Mouse (Mus musculus) heart, embryonic 14.5 days (tissue): ENCODE results near the gene Eaf2. TPM values are rescaled to one million over a fixed set of nuclear protein-coding genes. Genes with fewer than 3 reads are reported as not detected.

Experiments used
- ATAC-seq: fragments of 200-750 bp; cut with Nextera tagmentation; 2 replicates; pipeline ENCODE4 v1.8.0; 2017; ENCODE audit warnings: low read depth, moderate TSS enrichment; ENCODE audit not compliant: insufficient number of reproducible peaks, insufficient read depth, low FRiP score
- H3K27ac ChIP-seq, 2 experiments: fragments of 200-500 bp in 1 of 2; fragments of 300-500 bp in 1 of 2; sonication (generic) in 1 of 2; replicated peaks in 1 of 2; 2 replicates each; pipeline ENCODE4 v1.5.1; 2012 to 2014; ENCODE audit warnings: low read depth in 2 of 2, low read length in 2 of 2, control low read depth in 1 of 2, mild to moderate bottlenecking in 1 of 2, mixed read lengths in 1 of 2; ENCODE audit not compliant: control insufficient read depth in 1 of 2, insufficient read depth in 1 of 2
- H3K27me3 ChIP-seq: fragments of 300-500 bp; sonication (generic); 2 replicates; pipeline ENCODE4 v1.6.1; 2014; ENCODE audit warnings: mild to moderate bottlenecking, low read length, control low read depth; ENCODE audit not compliant: control insufficient read depth, insufficient read depth
- H3K36me3 ChIP-seq: fragments of 300-500 bp; sonication (generic); 2 replicates; pipeline ENCODE4 v1.6.1; 2014; ENCODE audit warnings: mild to moderate bottlenecking, control low read depth, low read length, mixed read lengths; ENCODE audit not compliant: control insufficient read depth, insufficient read depth
- H3K4me1 ChIP-seq, 2 experiments: fragments of 200-500 bp in 1 of 2; fragments of 300-500 bp in 1 of 2; sonication (generic) in 1 of 2; 2 replicates each; pipeline ENCODE4 v1.6.1; 2012 to 2014; ENCODE audit warnings: low read length in 2 of 2, control low read depth in 1 of 2, mixed read lengths in 1 of 2; ENCODE audit not compliant: control insufficient read depth in 2 of 2, insufficient read depth in 2 of 2
- H3K4me2 ChIP-seq: fragments of 300-500 bp; sonication (generic); 2 replicates; pipeline ENCODE4 v1.6.1; 2014; ENCODE audit warnings: mild to moderate bottlenecking, low read length
- H3K4me3 ChIP-seq, 2 experiments: fragments of 200-500 bp in 1 of 2; fragments of 300-500 bp in 1 of 2; sonication (generic) in 1 of 2; 2 replicates each; pipeline ENCODE4 v1.5.1; 2012 to 2014; ENCODE audit warnings: low read length in 2 of 2, mild to moderate bottlenecking in 2 of 2, control low read depth in 1 of 2, low read depth in 1 of 2, moderate library complexity in 1 of 2; ENCODE audit not compliant: control insufficient read depth in 1 of 2, insufficient read depth in 1 of 2
- H3K9ac ChIP-seq: fragments of 300-500 bp; sonication (generic); 2 replicates; pipeline ENCODE4 v1.6.1; 2014; ENCODE audit warnings: mild to moderate bottlenecking, low read length
- H3K9me3 ChIP-seq: fragments of 300-500 bp; sonication (generic); 2 replicates; pipeline ENCODE4 v1.6.1; 2016; ENCODE audit warnings: low read length, control low read depth; ENCODE audit not compliant: control insufficient read depth
- WGBS: fragments of 180-500 bp; shearing (Covaris S2); extraction: QIAGEN DNeasy Blood & Tissue Kit; methylation state at CpG from one replicate; pipeline ENCODE4 v1.1.7; 2014; 5-methylcytosine and 5-hydroxymethylcytosine counted together
- polyA plus RNA-seq: library from polyadenylated mRNA; unstranded; fragments of >200 nt; fragmentation: Nextera tagmentation; extraction: Ambion mirVana; gene quantifications from 2 replicates; pipeline ENCODE4 v1.2.1, GENCODE M21; 2014

The Eaf2 gene
- polyA plus RNA-seq, 1 experiment from 2014 or later: 1.2 TPM

GRCm38 (mm10) chr16:36786466-36786865 lies 88.3 kb downstream of the Eaf2 start:
- Histone ChIP-seq H3K27ac (no peak overlapping the region), H3K9me3 (no peaks in the 10 kb centered on the region), H3K4me2 (no peak overlapping the region), H3K27me3 (no peaks in the 10 kb centered on the region), H3K4me1 (no peaks in the 10 kb centered on the region; a peak in 1 of 4 replicates), H3K36me3 (no peaks in the 10 kb centered on the region), H3K4me3 (no peak overlapping the region), H3K9ac (no peak overlapping the region)
- ATAC-seq: no peak
- WGBS: 85% methylated on average over 7 of the region's 7 CpGs

GRCm38 (mm10) chr16:36784594-36785313 lies 90.0 kb downstream of the Eaf2 start, which contains the start of gene Slc15a2:
Gene Slc15a2, minus strand, starts transcription at chr16:36784962.
- H3K9ac ChIP-seq: no peak within 1 kb of the TSS
- ATAC-seq: no peak

DNA sequence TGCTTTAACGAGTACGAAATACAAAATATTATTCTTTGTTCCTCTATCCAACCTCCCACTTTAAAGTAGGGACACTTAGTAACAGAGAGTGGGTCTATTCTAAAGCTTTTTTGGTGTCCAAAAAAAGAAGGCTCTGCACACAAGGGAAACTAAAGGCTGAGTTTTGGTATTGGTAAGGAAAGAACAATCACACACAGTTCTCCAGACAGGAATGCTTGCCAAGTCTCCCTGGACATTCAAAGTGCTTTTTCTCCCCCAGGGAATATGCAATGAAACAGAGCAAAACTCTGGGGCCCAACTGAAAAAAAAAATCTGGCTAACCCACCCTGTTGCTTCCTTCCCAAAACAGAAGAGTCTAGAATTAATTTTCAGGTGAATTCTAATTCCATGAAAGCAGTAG lies 90.7 kb downstream of the Eaf2 start:
- Histone ChIP-seq H3K27ac (no peak overlapping the region), H3K36me3 (no peaks in the 10 kb centered on the region), H3K4me3 (no peak overlapping the region), H3K4me1 (no peaks in the 10 kb centered on the region), H3K4me2 (no peak overlapping the region), H3K27me3 (no peaks in the 10 kb centered on the region), H3K9me3 (no peaks in the 10 kb centered on the region), H3K9ac (no peak overlapping the region)
- 91% methylated on average over 2 of the region's 2 CpGs for WGBS
- no peak for ATAC-seq

More at GRCm38 (mm10) chr16:36784594-36785313, 90.0 kb downstream of the Eaf2 start, which contains the start of gene Slc15a2:
- H3K4me1 ChIP-seq: no peaks in the 10 kb centered on the region
- no peaks in the 10 kb centered on the region for H3K9me3 ChIP-seq
- WGBS: 64% methylated on average over 10 of the region's 10 CpGs
- H3K27me3 ChIP-seq: no peaks in the 10 kb centered on the region
- no peak within 1 kb of the TSS for H3K4me3 ChIP-seq
- no peak within 1 kb of the TSS for H3K4me2 ChIP-seq
- no peaks in the 10 kb centered on the region for H3K36me3 ChIP-seq
- no peak within 1 kb of the TSS for H3K27ac ChIP-seq

DNA sequence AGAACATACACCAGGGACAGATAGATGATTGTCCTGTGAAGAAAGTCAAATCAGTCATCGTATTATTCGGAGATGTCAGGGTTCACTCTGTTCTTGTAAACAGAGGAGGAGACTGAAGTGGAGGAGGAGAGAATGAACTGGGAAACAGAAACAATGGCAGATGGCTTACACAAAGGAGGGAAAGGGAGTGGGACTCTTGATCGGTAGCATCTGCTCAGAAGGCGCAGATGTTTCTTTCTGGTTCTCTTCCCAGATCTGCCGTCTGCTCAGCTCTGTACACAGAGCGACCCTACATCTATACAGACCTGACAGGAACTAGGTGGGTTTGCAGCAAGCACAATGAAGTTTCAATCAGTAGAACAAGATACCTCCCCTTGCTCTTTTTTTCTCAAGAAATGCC lies 99.1 kb downstream of the Eaf2 start:
- Histone ChIP-seq H3K36me3 (no peaks in the 10 kb centered on the region), H3K9me3 (no peaks in the 10 kb centered on the region), H3K27ac (no peak overlapping the region), H3K9ac (no peak overlapping the region), H3K27me3 (no peaks in the 10 kb centered on the region), H3K4me1 (no peaks in the 10 kb centered on the region), H3K4me2 (no peak overlapping the region), H3K4me3 (no peak overlapping the region)
- ATAC-seq: no peak
- 85% methylated on average over 6 of the region's 6 CpGs for WGBS

DNA sequence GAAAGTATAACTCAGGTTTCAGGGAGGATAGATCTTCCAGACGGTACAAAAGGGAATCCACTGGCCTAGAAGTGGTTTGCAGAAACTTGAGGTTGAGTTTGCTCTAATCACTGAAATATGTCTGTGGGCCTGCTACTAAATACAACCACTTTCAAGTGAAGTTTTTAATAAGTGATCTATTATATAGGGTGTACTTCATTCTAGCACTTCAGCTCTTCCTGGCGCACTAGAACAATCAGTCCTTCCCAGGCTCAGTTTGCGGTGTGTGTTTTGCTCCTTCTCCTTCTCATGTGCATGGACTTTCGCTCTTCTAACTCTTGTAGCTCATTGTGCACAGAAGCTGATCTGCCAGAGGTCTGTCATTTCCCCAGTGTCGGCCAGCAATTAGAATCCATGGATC lies 101.8 kb downstream of the Eaf2 start:
- 81% methylated on average over 5 of the region's 5 CpGs for WGBS

GRCm38 (mm10) chr16:36771703-36772102 lies 103.1 kb downstream of the Eaf2 start:
- H3K36me3 ChIP-seq: no peaks in the 10 kb centered on the region
- WGBS: 91% methylated on average over 3 of the region's 3 CpGs
- no peak overlapping the region for H3K27ac ChIP-seq
- no peaks in the 10 kb centered on the region for H3K27me3 ChIP-seq
- no peak overlapping the region for H3K4me3 ChIP-seq
- ATAC-seq: no peak
- H3K9ac ChIP-seq: no peak overlapping the region
- no peaks in the 10 kb centered on the region for H3K4me1 ChIP-seq
- no peak overlapping the region for H3K4me2 ChIP-seq
- no peaks in the 10 kb centered on the region for H3K9me3 ChIP-seq

More for the DNA sequence above, 101.8 kb downstream of the Eaf2 start:
- Histone ChIP-seq H3K36me3 (no peaks in the 10 kb centered on the region), H3K9me3 (no peaks in the 10 kb centered on the region), H3K27ac (no peak overlapping the region), H3K9ac (no peak overlapping the region), H3K4me1 (no peaks in the 10 kb centered on the region), H3K27me3 (no peaks in the 10 kb centered on the region), H3K4me3 (no peak overlapping the region), H3K4me2 (no peak overlapping the region)
- no peak for ATAC-seq

DNA sequence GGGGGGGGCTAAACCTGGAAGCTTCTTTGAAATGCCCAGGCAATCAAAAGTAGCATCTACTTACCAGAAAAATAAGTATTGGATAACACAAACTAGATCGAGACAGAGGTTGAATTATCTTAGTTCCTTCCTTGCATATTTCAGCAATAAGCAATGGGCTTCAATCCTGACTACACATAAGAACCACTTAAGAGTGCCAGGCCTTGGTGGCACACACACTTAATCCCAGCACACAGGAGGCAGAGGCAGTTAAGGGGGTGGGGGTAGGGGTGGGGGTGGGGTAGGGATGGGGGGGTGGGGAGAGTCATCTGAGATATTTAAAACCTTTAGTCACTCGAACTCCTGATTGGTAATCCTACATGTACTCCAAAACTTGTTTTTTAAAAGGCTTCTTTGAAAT lies 103.6 kb downstream of the Eaf2 start:
- Histone ChIP-seq H3K4me2 (no peak overlapping the region), H3K36me3 (no peaks in the 10 kb centered on the region), H3K27me3 (no peaks in the 10 kb centered on the region), H3K9me3 (no peaks in the 10 kb centered on the region), H3K4me3 (no peak overlapping the region), H3K4me1 (no peaks in the 10 kb centered on the region), H3K27ac (no peak overlapping the region), H3K9ac (no peak overlapping the region)
- 78% methylated on average over 2 of the region's 2 CpGs for WGBS
- ATAC-seq: no peak

DNA sequence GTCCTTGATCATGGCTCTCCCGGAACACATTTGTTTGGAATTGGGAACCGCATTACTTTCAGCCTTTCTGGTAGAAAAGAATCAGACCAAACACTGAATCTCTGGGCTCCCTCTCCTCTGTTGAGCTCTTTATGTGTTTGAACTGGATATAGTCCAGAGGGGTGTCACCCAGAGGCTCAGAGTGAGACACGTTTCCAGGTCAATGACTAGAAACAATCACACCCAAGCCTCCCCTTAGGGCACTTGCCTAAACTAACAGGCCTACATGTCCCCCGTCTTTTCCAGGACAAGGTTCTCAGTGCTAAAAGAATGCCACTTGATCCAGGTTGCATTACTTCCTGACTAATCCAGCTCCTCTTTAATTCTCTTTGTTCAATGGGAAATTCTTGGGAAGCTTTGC lies 104.0 kb downstream of the Eaf2 start:
- Histone ChIP-seq H3K36me3 (no peaks in the 10 kb centered on the region), H3K9me3 (no peaks in the 10 kb centered on the region), H3K4me1 (no peaks in the 10 kb centered on the region), H3K27ac (no peak overlapping the region), H3K9ac (no peak overlapping the region), H3K4me3 (no peak overlapping the region), H3K4me2 (no peak overlapping the region), H3K27me3 (no peaks in the 10 kb centered on the region)
- WGBS: 75% methylated on average over 4 of the region's 4 CpGs
- no peak for ATAC-seq
